9 mouse cellular contexts compared by ENCODE assay signal in the genomic region with DNA sequence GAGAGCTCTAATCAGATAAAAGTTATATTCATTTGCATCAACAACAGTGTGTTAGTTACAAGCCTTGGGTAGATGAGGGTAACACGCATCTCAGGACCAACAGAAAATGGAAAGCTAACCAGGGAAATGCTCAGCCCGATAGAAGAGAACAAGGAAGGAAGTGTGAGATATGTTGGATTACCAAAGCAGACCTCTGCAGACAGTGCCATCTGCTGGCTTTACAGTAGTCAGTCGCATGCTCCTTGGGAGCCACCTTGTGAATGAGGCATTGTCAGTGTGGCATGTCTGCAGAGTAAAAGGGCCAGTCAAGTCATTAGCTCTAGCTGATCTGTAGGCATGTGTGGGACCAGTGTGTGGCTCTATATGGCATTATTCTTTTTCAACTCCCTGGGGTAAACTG.
DNase-seq lines count a peak whose midpoint lies in the region; ATAC-seq and TF ChIP-seq lines count a peak whose summit lies in the region.
"Had no signal": no experiment of that assay in that cellular context is flagged by ENCODE, and none has a peak within 500 bp of the region (broad histone marks: within the 10 kb centered on the region; RNA-seq: fewer than 3 reads in every experiment).

No protein-coding gene starts in this region.

- no peaks in the 10 kb centered on the region for H3K27me3 ChIP-seq in kidney, adult 2 months (replicated peaks; ENCODE audit: control insufficient read depth, insufficient read depth, low read length)
- H3K27me3 ChIP-seq in kidney, embryonic 15.5 days, result no peaks in the 10 kb centered on the region
- no peaks in the 10 kb centered on the region for H3K27me3 ChIP-seq in stomach, postnatal 0 days (ENCODE audit: control insufficient read depth, insufficient read depth, low read length)
- H3K27me3 ChIP-seq: limb, embryonic 12.5 days had no signal

- no peak for ATAC-seq in kidney, embryonic 15.5 days (replicated peaks; ENCODE audit: low FRiP score)
- no peak for ATAC-seq in stomach, postnatal 0 days (ENCODE audit: low FRiP score, low TSS enrichment)

- WGBS in kidney, adult 2 months, result 22% methylated on average over 3 of the region's 3 CpGs
- 28% methylated on average over 3 of the region's 3 CpGs for WGBS in kidney, embryonic 15.5 days
- WGBS in stomach, postnatal 0 days, result 28% methylated on average over 3 of the region's 3 CpGs

- H3K9ac ChIP-seq in kidney, embryonic 15.5 days, result no peak overlapping the region
- no peak overlapping the region for H3K9ac ChIP-seq in stomach, postnatal 0 days (ENCODE audit: low read length)
- H3K9ac ChIP-seq: limb, embryonic 12.5 days had no signal

- TF ChIP-seq EP300 in stomach, postnatal 0 days (optimal IDR thresholded peaks at IDR 0.05), result no peak

- H3K4me3 ChIP-seq in kidney, adult 2 months (ENCODE audit: insufficient read depth, low read depth, low read length), result no peak overlapping the region
- no peak overlapping the region for H3K4me3 ChIP-seq in kidney, embryonic 15.5 days (replicated peaks)
- H3K4me3 ChIP-seq in embryonic fibroblast, embryonic 13.5 days (ENCODE audit: insufficient read depth, low read length), result no peak overlapping the region
- H3K4me3 ChIP-seq in stomach, postnatal 0 days (ENCODE audit: low read depth, low read length), result no peak overlapping the region
- H3K4me3 ChIP-seq: limb, embryonic 12.5 days had no signal

- TF ChIP-seq POLR2A in kidney, adult 2 months (IDR thresholded peaks at IDR 0.05; ENCODE audit: low read depth, low read length), result no peak
- TF ChIP-seq POLR2A in embryonic fibroblast, embryonic 13.5 days (IDR thresholded peaks at IDR 0.05; ENCODE audit: low read depth, low read length), result no peak

- H3K4me1 ChIP-seq in kidney, adult 2 months (ENCODE audit: control insufficient read depth, insufficient read depth, low read length), result no peaks in the 10 kb centered on the region
- no peaks in the 10 kb centered on the region for H3K4me1 ChIP-seq in kidney, embryonic 15.5 days
- H3K4me1 ChIP-seq in embryonic fibroblast, embryonic 13.5 days (ENCODE audit: control insufficient read depth, insufficient read depth, low read length), result no peaks in the 10 kb centered on the region
- no peaks in the 10 kb centered on the region for H3K4me1 ChIP-seq in stomach, postnatal 0 days (replicated peaks; ENCODE audit: control insufficient read depth, insufficient read depth)
- H3K4me1 ChIP-seq: limb, embryonic 12.5 days had no signal

- peak; percentile 36 for DNase-seq in kidney, adult 2 months
- DNase-seq in adrenal gland, postnatal 14 days, result peak; percentile 48
- peak; percentile 50 for DNase-seq in kidney, postnatal 10 days
- peak; percentile 42 for DNase-seq in lung, postnatal 10 days
- DNase-seq in stomach, postnatal 0 days (ENCODE audit: low spot score), result peak; percentile 20
- no peak for DNase-seq in urinary bladder, postnatal 10 days (ENCODE audit: low spot score)

- no peaks in the 10 kb centered on the region for H3K9me3 ChIP-seq in kidney, embryonic 15.5 days (replicated peaks)
- H3K9me3 ChIP-seq in stomach, postnatal 0 days (ENCODE audit: control insufficient read depth, low read length), result no peaks in the 10 kb centered on the region
- H3K9me3 ChIP-seq: limb, embryonic 12.5 days had no signal

- H3K27ac ChIP-seq in kidney, adult 2 months (ENCODE audit: insufficient read depth, low read depth, low read length), result no peak overlapping the region
- H3K27ac ChIP-seq in kidney, embryonic 15.5 days, result no peak overlapping the region
- H3K27ac ChIP-seq in embryonic fibroblast, embryonic 13.5 days (ENCODE audit: insufficient read depth, low read length), result no peak overlapping the region
- H3K27ac ChIP-seq in stomach, postnatal 0 days (replicated peaks), result no peak overlapping the region
- H3K27ac ChIP-seq: limb, embryonic 12.5 days had no signal

- H3K36me3 ChIP-seq in kidney, adult 2 months (ENCODE audit: control insufficient read depth, insufficient read depth, low read length), result no peaks in the 10 kb centered on the region
- no peaks in the 10 kb centered on the region for H3K36me3 ChIP-seq in kidney, embryonic 15.5 days
- no peaks in the 10 kb centered on the region for H3K36me3 ChIP-seq in stomach, postnatal 0 days (ENCODE audit: control insufficient read depth, insufficient read depth, low read length)
- H3K36me3 ChIP-seq: limb, embryonic 12.5 days had no signal

- no peak overlapping the region for H3K4me2 ChIP-seq in kidney, embryonic 15.5 days
- H3K4me2 ChIP-seq in stomach, postnatal 0 days (replicated peaks; ENCODE audit: low read depth), result no peak overlapping the region
- H3K4me2 ChIP-seq: limb, embryonic 12.5 days had no signal

- TF ChIP-seq CTCF in kidney, adult 2 months (conservative IDR thresholded peaks at IDR 0.05; ENCODE audit: insufficient read depth, insufficient read length, low read depth, low read length), result peak; percentile 61
- peak; percentile 73; the same call in 1 of the 2 replicates for TF ChIP-seq CTCF in embryonic fibroblast, embryonic 13.5 days (IDR thresholded peaks at IDR 0.05; ENCODE audit: borderline replicate concordance, insufficient read depth, low read length)
- peak; percentile 80 for TF ChIP-seq CTCF in stomach, postnatal 0 days (IDR thresholded peaks at IDR 0.05; ENCODE audit: low read depth)
